Mouse (Mus musculus): ENCODE measurements around the gene Samd4.

Gene Samd4

DNA sequence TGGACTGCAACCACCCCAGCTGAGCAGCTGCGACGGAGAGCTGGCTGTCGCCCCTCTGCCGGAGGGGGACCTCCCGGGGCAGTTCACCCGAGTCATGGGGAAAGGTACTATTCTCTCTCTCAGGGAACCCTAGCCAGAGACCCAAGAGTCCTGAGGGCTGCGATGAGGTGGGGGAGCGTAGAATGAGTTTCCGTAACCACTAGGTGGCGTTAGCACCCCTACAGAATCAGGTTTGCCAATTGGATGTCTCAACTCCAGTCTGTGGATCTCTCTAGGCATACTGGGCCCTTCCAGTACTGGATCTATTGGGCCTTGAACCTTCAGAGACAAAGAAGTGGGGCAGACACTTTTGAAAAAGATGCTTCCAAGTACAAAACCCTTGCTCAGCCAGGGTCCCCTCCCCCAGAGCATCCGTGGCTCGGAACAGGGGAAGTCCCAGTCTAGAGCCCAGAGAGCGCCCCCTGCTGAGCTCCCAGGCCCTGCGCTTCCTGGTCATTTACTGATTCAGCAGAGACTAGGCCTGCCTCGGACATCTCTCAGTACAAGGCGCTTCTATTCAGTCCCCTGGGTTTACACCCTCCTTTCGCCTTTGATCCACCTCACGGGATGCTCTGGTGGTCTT is 191.5 kb downstream of the Samd4 start:
- no peak for DNase-seq (ENCODE audit: low spot score in 2 of 2)

DNA sequence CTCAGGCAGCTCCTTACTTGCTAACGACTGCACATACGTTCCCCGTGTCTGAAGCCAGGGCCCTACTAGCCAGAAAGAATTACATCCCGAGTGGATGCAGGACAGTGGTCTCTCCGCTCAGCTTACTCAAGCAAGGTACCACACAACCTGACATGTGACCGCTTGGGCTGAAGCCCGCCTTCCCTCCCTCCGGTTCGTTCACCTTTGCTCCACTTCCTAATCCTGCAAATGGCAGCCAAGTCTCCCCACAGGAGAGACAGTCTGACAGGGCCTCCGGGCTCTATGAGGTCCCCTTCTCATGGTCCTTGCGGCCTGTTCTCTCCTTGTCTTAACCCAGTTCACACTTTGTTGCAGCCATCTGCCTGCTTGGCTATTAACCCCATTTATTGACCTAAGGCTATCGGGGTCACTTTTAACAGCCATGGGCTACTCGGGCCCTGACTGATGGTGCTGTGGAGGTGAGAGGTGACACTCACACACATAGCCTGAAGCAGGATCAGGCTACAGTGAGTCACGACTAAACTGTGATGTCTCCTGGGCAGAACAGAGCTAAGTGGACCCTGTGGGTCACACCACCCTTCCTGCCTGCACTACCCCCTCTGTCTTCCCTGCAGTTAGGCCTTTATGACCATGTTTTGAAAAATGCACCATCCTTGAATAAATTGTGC is 192.5 kb downstream of the Samd4 start:
- no peak for DNase-seq (ENCODE audit: low spot score in 2 of 2)

DNA sequence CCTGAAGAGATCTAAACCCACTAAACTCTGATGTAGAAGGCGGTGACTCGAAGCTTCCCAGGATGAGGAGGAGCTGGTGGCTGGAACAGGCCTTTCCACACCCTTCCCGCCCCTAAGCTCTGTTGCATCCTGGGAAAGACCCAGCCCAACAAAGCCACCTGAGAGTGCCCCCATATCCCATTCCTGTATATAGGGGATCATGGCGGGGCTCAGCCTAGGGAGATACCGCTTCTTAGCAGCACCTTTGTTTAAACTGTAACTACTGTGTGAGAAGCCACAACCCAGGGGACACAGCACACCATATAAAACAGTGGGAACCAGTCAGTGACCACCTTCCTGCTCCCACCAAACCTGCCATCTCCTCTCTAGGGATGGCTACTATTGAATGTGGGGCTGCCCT is 193.2 kb downstream of the Samd4 start:
- no peak for DNase-seq (ENCODE audit: low spot score in 2 of 2)

DNA sequence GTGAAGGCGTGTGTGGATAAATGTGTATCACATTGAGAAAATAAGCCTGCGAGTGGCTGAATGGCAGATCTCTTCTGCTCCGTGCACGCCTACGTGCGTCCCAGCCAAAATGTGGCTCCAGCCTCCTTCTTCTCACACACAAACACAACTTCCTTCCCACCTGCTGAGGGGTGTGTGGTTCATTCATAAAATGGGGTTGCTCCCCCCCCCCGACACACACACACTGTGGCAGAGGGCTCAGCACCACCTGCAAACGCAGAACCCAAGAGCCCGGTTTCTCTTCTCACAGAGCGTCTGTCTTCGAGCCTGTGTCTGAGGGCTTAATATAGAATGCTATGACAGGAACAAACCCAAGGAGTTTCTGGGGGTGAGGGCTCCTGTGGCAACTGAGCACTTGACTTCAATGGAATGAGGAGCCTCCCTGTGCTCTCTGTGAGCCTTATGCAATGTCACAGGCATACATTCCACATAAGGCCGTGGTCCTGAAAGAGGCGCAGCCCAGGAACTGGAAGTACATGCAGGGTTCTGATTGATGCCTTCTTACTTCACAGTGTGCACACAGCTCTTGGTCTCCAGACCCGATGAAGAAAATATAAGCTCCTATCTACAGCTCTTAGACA is 194.4 kb downstream of the Samd4 start:
- DNase-seq (ENCODE audit: low spot score in 2 of 2): no peak

DNA sequence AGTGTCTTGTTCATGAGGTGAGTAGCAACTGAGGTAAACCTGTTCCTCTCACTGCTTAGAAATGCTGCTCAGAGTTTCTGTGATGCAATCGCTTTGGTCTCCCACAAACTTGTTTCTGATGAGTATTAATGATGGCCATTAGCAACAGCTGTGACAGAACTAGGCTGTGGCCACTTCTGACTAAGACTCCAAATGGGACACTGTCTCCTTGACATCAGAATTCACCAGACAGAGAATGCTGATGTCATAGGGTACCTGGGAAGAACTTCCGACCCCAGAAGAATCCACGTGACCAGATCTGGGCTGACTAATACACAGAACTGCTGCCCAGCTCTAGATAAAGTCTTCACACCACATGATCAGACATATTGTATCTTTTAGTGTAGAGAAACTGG is 194.9 kb downstream of the Samd4 start:
- DNase-seq (ENCODE audit: low spot score in 2 of 2): no peak

DNA sequence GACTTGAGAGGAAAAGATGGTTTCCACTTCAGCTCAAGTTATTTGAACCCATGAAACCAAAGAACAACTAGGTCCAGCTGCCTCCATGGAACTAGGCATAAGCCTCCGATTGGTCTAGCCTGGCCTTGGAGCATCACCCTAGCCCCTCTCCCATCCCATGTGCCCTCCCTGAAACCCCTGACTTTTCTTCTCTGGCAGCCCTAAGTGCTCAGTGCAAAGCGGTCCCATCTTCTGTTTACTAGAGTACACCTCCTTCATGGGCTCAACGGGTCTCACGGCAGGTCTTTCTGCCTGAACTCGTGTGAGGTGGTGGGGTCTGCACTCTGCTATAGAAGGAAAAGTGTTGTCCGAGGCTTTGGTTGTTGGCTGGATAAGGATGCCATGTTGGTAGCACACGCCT is 197.3 kb downstream of the Samd4 start:
- no peak for DNase-seq (ENCODE audit: low spot score in 2 of 2)

DNA sequence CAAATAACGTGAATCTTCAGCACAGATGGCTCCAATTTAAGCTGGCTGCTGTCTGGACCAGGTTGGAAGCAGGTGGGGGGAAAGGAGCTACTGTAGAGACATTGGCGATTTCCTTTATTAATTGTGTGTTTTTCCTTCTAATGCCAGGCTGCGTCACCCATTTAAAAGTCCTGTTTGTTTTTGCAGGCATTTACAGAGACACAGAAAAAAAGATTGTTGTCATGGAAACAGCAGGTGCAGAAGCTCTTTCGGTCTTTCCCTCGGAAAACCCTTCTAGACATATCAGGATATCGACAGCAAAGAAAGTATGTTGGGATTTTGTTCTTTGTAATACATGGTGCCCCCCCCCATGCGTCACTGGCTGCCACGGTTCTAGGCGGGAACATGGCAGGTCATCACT is 200.7 kb downstream of the Samd4 start:
- DNase-seq (ENCODE audit: low spot score in 2 of 2): no peak

DNA sequence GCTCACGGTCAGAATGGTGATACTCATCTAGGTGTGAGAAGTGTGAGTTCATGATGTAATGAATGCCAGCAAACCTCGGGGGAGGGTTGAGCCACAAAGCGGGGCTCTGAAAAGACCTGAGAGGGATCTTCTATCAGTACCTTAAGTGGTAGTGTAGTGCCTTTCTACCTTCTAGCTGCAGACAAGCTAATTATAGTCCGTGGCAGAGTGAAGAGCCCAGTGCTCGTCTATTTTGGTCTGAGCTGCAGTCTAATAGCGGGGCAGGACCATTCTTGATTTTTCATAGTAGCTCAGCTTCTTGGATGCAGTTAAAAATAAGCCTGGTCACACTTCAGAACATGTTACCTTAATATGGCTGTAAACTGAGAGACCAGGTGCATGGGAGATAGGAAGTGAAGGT is 201.2 kb downstream of the Samd4 start:
- DNase-seq (ENCODE audit: low spot score in 2 of 2): no peak

DNA sequence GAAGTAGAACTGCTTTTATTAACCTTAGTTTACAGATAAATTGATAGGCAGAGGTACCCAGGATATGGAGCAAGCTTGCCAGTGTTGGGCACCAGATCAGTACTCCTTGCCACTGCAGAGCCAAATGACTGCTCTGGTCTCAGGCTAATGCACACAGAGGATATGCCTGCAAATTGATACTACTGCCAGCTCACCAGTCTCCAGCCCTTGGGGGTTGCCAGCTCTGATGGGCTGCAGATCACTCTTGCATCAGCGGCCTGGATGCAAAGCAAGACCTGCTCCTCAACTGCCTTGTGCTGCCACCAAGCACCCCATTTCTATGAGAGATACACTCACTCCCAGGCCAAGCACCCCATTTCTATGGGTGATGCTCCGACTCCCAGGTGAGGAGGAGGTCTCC is 202.0 kb downstream of the Samd4 start:
- no peak for DNase-seq (ENCODE audit: low spot score in 2 of 2)

DNA sequence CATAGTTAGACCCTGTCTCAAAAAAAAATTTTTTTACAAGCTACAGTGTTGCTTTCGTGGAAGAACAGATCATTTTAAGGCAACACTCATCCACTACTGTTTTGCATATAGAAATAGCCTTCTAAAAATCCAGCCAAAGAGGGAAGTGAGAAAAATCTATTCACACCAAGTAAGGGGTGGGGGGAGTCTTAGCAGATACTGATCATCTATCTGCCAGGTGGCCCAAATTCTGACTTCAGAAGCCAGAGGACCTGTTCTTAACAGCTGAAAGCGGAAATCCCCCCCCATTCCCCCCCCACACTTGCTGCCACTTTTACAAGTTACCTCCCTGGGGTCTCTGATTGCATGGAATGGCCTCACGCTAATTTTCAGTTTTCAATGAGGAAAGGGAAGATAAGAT is 203.5 kb downstream of the Samd4 start:
- no peak for DNase-seq (ENCODE audit: low spot score in 2 of 2)

DNA sequence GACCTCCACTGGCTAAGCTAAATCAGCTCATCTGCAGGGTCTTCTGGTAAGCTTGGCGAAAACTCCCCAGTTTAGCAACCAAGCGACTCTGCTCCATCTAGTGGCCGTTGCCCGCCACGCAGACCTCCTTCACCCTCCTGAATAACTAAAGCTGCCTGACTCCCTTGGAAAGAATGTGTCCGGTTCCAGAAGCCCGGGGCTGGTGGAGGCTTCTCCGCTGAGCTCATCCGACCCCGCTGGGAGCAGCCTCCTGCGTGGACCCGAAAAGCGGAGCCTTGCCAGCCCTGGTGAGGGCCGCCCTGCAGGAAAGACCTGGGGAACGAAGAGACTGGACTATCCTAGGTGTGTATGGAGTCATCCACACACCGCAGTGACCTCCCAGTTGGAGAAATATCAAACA is 204.1 kb downstream of the Samd4 start:
- DNase-seq (ENCODE audit: low spot score in 2 of 2): peak in 1 of 2 experiments; percentile 49

DNA sequence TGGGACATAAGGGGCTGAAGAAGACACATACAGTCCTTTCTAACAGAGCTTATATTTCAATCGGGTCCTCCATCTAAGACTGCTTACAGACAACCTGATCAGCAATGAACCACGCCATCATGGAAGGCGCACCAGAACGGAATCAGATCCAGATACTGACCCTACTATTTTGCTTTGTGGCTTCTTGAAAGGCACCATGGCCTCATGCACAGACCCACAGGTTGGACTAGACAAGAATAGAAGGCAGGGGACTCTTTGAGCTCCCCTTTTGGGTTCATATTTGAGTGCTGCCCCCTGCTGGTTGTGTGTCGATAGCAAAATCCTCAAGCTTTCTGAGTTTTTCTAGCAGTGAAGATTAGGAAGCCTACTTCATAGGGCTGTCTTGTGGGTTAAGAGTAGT is 204.5 kb downstream of the Samd4 start:
- DNase-seq (ENCODE audit: low spot score in 2 of 2): peak in 1 of 2 experiments; percentile 74

DNA sequence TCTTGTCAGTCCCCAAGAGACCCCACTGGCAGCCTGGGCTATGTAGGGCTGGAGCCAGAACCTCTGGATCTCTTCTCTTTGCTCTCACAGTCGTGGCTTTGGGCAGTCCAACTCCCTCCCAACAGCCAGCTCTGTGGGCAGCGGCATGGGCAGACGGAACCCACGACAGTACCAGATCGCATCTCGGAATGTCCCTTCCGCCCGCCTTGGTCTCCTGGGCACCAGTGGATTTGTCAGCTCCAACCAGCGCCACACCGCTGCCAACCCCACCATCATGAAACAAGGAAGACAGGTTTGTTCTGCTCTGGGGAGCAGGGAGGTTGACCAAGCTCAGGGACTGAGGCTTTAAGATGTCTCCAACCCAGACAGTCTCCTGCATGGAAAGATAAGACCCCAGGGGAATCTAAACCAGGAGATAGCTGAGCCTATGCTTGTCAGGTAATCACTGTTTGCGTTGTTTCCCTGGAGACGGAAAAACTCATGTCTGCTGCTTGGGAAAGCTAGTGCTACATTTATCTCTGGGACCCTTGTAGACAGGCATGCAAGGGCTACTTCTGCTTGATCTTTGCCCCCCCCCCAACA is 205.1 kb downstream of the Samd4 start:
- no peak for DNase-seq (ENCODE audit: low spot score in 2 of 2)

DNA sequence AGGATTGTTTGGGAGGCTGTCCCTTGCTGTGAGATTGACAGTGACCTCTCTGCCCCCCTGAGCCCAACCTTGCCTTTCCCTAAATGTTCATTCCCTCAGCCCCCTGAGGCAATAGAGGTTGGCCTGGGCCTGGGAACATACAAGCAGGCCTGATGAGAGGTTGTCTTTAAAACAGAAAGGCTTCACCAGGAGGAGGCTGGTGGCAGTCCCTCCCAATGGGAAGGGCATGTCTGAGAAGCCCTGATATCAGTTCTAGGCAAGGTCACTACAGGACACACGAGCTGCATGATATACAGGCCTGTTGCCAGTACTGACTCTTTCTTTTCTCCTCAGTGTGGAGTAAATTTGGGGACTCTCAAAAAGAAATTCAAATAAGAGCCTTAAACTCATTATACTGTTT is 205.7 kb downstream of the Samd4 start:
- DNase-seq (ENCODE audit: low spot score in 2 of 2): no peak

DNA sequence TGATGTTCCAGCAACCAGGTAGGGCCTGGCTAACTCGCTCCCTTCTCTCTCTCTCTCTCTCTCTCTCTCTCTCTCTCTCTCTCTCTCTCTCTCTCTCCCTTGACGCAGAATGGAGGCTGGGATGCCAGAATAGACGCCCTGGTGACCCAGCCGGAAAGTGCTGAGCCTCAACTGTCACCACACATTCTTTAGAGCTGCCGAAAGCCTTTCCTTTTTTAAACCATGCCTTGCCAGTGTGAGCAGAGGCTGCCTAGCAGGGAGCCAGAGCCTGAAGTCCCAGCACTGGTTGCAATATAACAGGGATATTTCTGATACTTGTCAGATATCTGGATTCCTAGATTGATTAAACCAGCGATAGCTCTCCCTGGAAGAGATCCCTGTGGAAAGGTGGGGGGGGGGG is 206.5 kb downstream of the Samd4 start:
- DNase-seq (ENCODE audit: low spot score in 2 of 2): no peak

DNA sequence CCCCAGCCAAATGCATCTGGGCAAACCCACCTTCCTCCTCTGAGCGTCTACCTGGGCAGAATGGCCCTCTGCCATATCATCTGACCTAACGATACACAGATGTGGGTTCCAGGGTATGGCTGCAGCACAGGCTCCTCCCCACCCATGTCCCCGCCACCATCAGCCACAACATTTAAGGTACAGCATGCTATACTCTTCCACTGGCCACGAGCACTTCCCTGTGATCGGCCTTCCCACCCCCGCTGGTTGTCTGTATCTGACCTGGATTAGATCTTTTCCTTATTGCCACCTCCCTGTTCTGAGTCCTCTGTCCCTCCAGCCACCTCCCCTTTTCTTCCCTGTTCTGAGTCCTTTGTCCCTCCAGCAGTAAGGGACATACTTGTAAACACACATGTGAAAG is 209.3 kb downstream of the Samd4 start:
- DNase-seq (ENCODE audit: low spot score in 2 of 2): no peak

DNA sequence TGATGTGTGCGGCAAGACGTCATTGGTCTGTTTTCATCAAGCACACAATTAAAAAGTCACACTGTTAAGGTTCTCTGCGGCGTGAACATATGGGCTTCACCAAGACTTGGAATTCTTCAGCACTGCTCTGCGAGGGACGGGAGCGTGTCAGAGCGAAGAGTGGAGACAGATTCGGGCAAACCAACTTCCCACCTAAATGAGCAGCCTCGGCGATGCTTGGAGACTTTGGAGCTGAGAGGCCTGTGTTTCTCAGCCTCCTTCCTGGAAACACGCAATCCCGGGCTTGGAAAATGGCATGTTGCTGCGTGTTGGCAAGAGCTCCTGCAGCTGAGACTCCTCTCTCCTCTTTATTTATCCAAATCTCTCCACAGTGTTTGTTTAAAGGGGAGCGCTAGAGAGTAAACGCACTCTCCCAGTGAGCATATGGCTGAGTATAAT is 210.7 kb downstream of the Samd4 start:
- DNase-seq (ENCODE audit: low spot score in 2 of 2): peak in 1 of 2 experiments; percentile 69

DNA sequence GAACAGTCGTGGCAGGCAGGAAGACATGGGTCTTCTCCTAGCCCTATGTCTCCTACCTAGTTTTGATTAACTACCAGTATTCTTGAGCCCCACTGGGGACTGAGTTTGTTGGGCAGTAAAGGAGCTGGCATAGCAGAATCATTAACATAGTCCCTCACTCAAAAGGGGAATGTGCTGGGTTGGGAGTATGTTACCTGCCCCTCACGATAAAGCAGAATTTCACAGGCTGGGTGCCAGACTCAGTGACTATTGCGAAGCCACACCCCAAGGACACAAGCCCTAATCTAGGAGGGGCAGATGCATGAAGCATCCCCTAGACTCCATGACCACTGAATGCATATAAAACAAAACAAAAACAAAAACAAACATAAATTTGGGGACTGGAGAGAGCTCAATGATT is 212.4 kb downstream of the Samd4 start:
- DNase-seq (ENCODE audit: low spot score in 2 of 2): no peak

DNA sequence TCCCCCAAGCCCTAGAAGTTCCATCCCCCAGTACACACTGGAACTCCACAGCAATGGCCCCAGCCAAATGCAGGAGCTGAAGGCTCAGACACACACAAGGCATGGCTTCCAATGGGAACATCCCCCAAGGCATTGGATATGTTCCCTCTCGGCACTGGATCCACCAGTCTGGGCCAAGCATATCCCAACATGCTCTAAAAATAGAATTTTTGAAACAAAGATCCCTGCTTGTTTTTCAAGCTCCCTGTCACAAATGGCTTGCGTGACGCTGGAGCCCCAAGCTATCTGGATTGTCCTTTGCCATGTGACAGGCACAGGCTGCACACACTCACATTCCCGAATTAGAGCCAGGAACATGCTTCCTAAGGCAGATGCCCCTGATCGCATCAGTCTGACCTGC is 213.7 kb downstream of the Samd4 start:
- DNase-seq (ENCODE audit: low spot score in 2 of 2): no peak

DNA sequence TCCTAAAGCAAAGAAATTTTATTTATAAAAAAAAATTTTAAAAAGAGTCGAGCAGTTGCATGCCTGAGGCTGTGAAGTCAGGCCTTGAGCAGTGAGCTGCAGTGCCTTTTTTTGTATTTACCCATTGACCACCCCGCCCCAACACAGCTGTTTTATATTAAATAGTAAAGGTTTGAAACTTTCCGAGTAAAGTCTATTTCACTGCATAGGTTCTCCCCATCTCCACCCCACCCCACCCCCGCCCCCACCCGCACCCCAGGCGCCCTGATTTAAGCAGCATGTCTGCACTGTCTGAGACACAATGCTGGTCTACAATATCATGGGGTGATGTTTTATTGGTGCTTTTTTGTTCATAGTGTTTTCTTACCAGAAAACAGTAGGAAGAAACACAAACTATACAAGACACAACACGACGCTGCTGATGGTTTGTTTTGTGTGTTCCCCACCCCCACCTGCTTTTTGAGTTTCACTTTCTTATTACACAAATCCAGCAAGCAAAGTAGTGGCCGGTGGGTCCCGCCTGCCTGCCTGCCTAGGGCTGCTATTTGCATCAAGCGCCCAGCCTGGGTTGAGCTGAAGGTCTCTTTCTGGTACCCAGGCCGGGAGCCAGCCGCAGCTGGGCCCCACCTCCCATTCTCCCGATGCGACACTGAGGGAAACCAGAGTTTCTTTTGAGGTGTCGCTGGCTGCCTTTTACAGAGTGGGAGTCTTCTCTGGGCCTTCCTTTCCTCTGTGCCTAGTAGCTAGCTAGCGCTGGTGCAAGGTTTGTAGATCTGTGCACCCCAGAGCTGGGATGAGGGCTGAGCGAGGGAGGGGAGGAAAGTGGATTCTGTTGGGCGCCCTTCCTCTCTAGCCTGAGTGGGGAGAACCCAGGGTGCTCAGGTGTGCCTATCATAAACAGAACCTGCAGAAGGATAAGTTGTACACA is 221.9 kb downstream of the Samd4 start:
- no peak for DNase-seq (ENCODE audit: low spot score in 2 of 2)

DNA sequence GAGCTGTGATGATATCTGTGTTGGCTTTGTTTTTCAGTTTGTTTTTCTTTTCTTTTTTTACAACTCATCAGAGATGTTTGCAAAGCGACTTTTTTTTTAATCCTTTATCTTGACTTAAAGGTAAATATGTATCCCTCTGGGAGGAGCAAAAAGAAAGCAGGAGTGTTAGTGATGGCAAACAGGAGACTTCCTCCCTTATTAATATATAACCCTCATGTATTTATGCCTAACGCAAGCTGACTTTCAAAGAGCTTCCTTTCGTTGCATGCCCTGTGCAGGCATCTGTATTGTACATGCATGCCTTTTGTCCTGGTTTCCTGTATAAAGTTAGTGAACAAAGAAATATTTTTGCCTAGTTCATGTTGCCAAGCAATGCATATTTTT is 222.5 kb downstream of the Samd4 start:
- no peak for DNase-seq (ENCODE audit: low spot score in 2 of 2)

DNA sequence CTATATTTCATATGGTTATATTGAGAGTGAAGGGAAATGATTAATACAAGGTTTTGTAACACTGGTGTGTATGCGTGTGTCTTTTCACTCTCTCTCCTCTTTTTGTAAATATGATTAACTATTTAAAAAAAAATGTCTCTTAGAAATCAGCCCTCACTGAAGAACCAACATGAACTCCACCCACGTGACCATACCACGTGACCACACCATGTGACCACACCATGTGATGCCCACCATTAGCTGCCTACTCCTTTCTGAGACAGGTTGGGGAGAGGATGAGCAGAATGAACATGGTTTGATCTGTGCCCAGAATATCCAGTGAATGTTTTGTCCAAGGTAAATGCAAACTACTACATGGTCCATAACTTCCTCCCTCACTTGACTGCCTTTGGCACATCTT is 223.1 kb downstream of the Samd4 start:
- no peak for DNase-seq (ENCODE audit: low spot score in 2 of 2)

Measured in left cerebral cortex, adult 9 months (tissue).